Mouse (Mus musculus): ENCODE data around the gene Gm4131.

- TF ChIP-seq CTCF (IDR thresholded peaks at IDR 0.05; ENCODE audit: low read depth) (no peak), EP300 (optimal IDR thresholded peaks at IDR 0.05) (no peak)
Observed at GRCm38 (mm10) chr14:62456239-62456747, 110.4 kb downstream of the Gm4131 start, which contains the start of gene Gucy1b2.

All from stomach, postnatal 0 days (tissue).